Mouse (Mus musculus) central nervous system, embryonic 11.5 days (tissue): ENCODE data around the gene Vmn1r124. TPM values are rescaled to one million over a fixed set of nuclear protein-coding genes. Genes with fewer than 3 reads are reported as not detected.

Source experiments
- polyA plus RNA-seq: library from polyadenylated mRNA; depleted of rRNA; stranded (reverse); fragments of >200 nt; gene quantifications from 2 replicates; pipeline ENCODE4 v1.2.3, GENCODE M21; 2012; rRNA removed

Vmn1r124 gene
- polyA plus RNA-seq, result not detected in 2 replicates

DNA sequence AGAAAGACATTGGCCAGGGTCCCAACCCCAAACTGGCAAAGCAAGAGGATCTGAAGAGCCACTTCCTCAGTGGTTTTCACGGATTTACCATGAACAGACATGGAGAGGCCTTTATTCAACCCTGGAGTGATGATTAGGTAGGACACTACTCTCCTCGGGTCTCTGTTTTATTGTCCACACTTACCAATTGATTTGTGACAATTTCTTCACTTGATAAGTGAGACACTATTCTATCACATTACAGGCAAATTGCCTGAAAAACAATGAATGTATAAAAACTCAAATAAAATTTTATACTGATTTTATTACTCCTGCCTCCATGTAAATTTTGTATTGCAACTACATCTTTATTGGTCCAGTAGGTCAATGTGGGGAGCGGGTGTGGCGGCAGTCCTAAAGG lies at the start of gene Vmn1r124:
Gene Vmn1r124 (minus strand): TSS at position 101 of the 400 bp plus-strand sequence.

DNA sequence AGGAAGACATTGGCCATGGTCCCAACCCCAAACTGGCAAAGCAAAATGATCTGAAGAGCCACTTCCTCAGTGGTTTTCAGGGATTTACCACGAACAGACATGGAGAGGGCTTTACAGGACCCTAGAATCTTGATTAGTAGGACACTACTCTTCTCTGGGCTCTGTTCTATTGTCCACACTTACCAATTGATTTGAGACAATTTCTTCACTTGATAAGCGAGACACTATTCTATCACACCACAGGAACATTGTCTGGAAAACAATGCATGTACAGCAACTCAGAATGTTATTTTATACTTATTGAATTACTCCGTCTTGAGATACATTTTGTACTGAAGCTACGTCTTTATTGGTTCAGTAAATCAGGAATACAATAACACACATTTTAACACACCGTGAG lies 41.0 kb upstream of the Vmn1r124 start, which contains the start of gene Vmn1r126:
Gene Vmn1r126 (minus strand): TSS at position 101 of the 400 bp plus-strand sequence.

DNA sequence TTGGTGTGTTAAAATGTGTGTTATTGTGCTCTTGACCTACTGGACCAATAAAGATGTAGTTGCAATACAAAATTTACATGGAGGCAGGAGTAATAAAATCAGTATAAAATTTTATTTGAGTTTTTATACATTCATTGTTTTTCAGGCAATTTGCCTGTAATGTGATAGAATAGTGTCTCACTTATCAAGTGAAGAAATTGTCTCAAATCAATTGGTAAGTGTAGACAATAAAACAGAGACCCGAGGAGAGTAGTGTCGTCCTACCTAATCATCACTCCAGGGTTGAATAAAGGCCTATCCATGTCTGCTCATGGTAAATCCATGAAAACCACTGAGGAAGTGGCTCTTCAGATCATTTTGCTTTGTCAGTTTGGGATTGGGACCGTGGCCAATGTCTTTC lies 11.5 kb upstream of the Vmn1r124 start, which contains the start of gene Vmn1r125:
Gene Vmn1r125 (plus strand): TSS at position 301 of the 400 bp plus-strand sequence.

Other genes starting within 250 kb of the Vmn1r124 start
- gene Vmn1r119, start 248.2 kb downstream of the Vmn1r124 start, polyA plus RNA-seq, result not detected in 2 replicates
- gene Vmn1r120, start 206.8 kb downstream of the Vmn1r124 start, polyA plus RNA-seq, result not detected in 2 replicates
- not detected in 2 replicates for gene Vmn1r121, start 162.1 kb downstream of the Vmn1r124 start, polyA plus RNA-seq
- not detected in 2 replicates for gene Vmn1r122, start 126.5 kb downstream of the Vmn1r124 start, polyA plus RNA-seq
- not detected in 2 replicates for gene Vmn1r123, start 98.4 kb downstream of the Vmn1r124 start, polyA plus RNA-seq
- gene Gm5157, start 70.2 kb downstream of the Vmn1r124 start, polyA plus RNA-seq, result not detected in 2 replicates
- not detected in 2 replicates for gene Vmn1r125, start 11.6 kb upstream of the Vmn1r124 start, polyA plus RNA-seq
- not detected in 2 replicates for gene Vmn1r126, start 40.9 kb upstream of the Vmn1r124 start, polyA plus RNA-seq
- gene Vmn1r127, start 59.2 kb upstream of the Vmn1r124 start, polyA plus RNA-seq, result not detected in 2 replicates
- gene Vmn1r128, start 88.8 kb upstream of the Vmn1r124 start, polyA plus RNA-seq, result not detected in 2 replicates
- not detected in 2 replicates for gene Vmn1r129, start 100.7 kb upstream of the Vmn1r124 start, polyA plus RNA-seq
- gene Gm6882, start 172.1 kb upstream of the Vmn1r124 start, polyA plus RNA-seq, result not detected in 2 replicates